Mouse (Mus musculus): ENCODE data around the gene Ccdc137.

Ccdc137 gene

GRCm38 (mm10) chr11:120458847-120459597 is 1.1 kb downstream of the Ccdc137 start:
- DNase-seq (ENCODE audit: low spot score) = peak; percentile 60

GRCm38 (mm10) chr11:120463536-120463935 is 5.6 kb downstream of the Ccdc137 start:
- DNase-seq (ENCODE audit: low spot score) = no peak

GRCm38 (mm10) chr11:120464365-120464764 is 6.5 kb downstream of the Ccdc137 start:
- DNase-seq (ENCODE audit: low spot score) = no peak

GRCm38 (mm10) chr11:120465521-120465920 is 7.6 kb downstream of the Ccdc137 start:
- DNase-seq (ENCODE audit: low spot score) = peak; percentile 85

- DNase-seq (ENCODE audit: low spot score) = peak; percentile 100
Measured at GRCm38 (mm10) chr11:120467051-120467735, 9.3 kb downstream of the Ccdc137 start, which contains the start of gene Arl16. TSS of gene Arl16 (minus strand) at chr11:120467607.

- no peak for DNase-seq (ENCODE audit: low spot score)
Measured at GRCm38 (mm10) chr11:120467736-120468092, 9.8 kb downstream of the Ccdc137 start.

- DNase-seq (ENCODE audit: low spot score) = no peak
Measured at GRCm38 (mm10) chr11:120472052-120472451, 14.1 kb downstream of the Ccdc137 start.

GRCm38 (mm10) chr11:120483448-120483934 is 25.6 kb downstream of the Ccdc137 start:
- no peak for DNase-seq (ENCODE audit: low spot score)

- peak; percentile 97 for DNase-seq (ENCODE audit: low spot score)
Measured at GRCm38 (mm10) chr11:120484265-120484981, 26.5 kb downstream of the Ccdc137 start, which contains the start of gene Mrpl12. TSS of gene Mrpl12 (plus strand) at chr11:120484613.

GRCm38 (mm10) chr11:120485251-120485650 is 27.3 kb downstream of the Ccdc137 start:
- DNase-seq (ENCODE audit: low spot score) = no peak

GRCm38 (mm10) chr11:120488516-120488915 is 30.6 kb downstream of the Ccdc137 start:
- DNase-seq (ENCODE audit: low spot score) = peak; percentile 50

- peak; percentile 91 for DNase-seq (ENCODE audit: low spot score)
Measured at GRCm38 (mm10) chr11:120489054-120489761, 31.3 kb downstream of the Ccdc137 start.

- peak; percentile 23 for DNase-seq (ENCODE audit: low spot score)
Measured at GRCm38 (mm10) chr11:120490291-120491046, 32.6 kb downstream of the Ccdc137 start.

- DNase-seq (ENCODE audit: low spot score) = peak; percentile 95
Measured at GRCm38 (mm10) chr11:120491317-120492023, 33.6 kb downstream of the Ccdc137 start, which contains the start of gene Slc25a10. TSS of gene Slc25a10 (plus strand) at chr11:120491840.

- peak; percentile 74 for DNase-seq (ENCODE audit: low spot score)
Measured at GRCm38 (mm10) chr11:120492024-120492877, 34.3 kb downstream of the Ccdc137 start.

- peak; percentile 52 for DNase-seq (ENCODE audit: low spot score)
Measured at GRCm38 (mm10) chr11:120492878-120493203, 34.9 kb downstream of the Ccdc137 start.

- no peak for DNase-seq (ENCODE audit: low spot score)
Measured at GRCm38 (mm10) chr11:120493351-120493750, 35.4 kb downstream of the Ccdc137 start.

- no peak for DNase-seq (ENCODE audit: low spot score)
Measured at GRCm38 (mm10) chr11:120493911-120494310, 36.0 kb downstream of the Ccdc137 start.

GRCm38 (mm10) chr11:120497436-120497835 is 39.5 kb downstream of the Ccdc137 start:
- no peak for DNase-seq (ENCODE audit: low spot score)
